Comparison of ENCODE assay signal across 9 mouse cellular contexts in the genomic region with DNA sequence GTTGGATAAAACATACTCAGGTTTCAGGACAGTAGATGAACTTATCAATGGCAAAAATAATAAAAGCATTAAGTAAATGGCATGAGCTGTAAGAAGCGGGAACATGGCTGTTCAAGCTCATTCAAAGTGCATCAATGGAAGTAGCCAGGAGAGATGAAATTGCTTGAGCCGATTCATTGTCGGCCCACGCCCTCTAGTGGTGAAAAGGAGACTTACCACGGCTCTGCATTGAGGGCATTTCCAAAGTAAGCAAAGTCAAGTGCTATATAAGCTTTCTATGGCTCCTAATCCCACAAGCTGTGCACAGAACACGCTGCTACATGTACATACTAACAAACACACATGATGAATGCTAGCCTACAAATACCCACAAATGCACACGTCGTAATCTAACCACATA. TPM values are rescaled to one million over a fixed set of nuclear protein-coding genes. Genes with fewer than 3 reads are reported as not detected.
DNase-seq lines count a peak whose midpoint lies in the region; ATAC-seq and TF ChIP-seq lines count a peak whose summit lies in the region.
"Had no signal": no experiment of that assay in that cellular context is flagged by ENCODE, and none has a peak within 500 bp of the region (broad histone marks: within the 10 kb centered on the region; RNA-seq: fewer than 3 reads in every experiment).

No protein-coding gene starts in this region.

- H3K4me1 ChIP-seq in embryonic facial prominence, embryonic 11.5 days (ENCODE audit: control insufficient read depth, insufficient read depth, low read length) = no peaks in the 10 kb centered on the region
- no peaks in the 10 kb centered on the region for H3K4me1 ChIP-seq in lung, postnatal 0 days (ENCODE audit: insufficient read depth, low read depth, low read length)

- peak; percentile 65 to 74 for DNase-seq in adrenal gland, postnatal 36 days
- peak; percentile 93 for DNase-seq in embryonic facial prominence, embryonic 11.5 days (ENCODE audit: low spot score)
- DNase-seq in heart, postnatal 10 days = peak; percentile 80 to 85
- DNase-seq in layer of hippocampus, adult 11-12 months (ENCODE audit: low spot score) = peak; percentile 90
- peak; percentile 91 for DNase-seq in lung, postnatal 0 days (ENCODE audit: low spot score)
- DNase-seq in ovary, postnatal 14 days (ENCODE audit: low spot score) = peak; percentile 72
- DNase-seq in thymus, postnatal 0 days (ENCODE audit: low spot score) = peak; percentile 70

- no peaks in the 10 kb centered on the region for H3K9me3 ChIP-seq in embryonic facial prominence, embryonic 11.5 days (replicated peaks; ENCODE audit: control insufficient read depth, low read length)
- no peaks in the 10 kb centered on the region for H3K9me3 ChIP-seq in lung, postnatal 0 days (ENCODE audit: low read length)
- H3K9me3 ChIP-seq: heart, embryonic 13.5 days had no signal

- H3K27ac ChIP-seq in embryonic facial prominence, embryonic 11.5 days (replicated peaks; ENCODE audit: low read depth, low read length) = no peak overlapping the region
- H3K27ac ChIP-seq in lung, postnatal 0 days (ENCODE audit: low read length) = no peak overlapping the region
- H3K27ac ChIP-seq: heart, embryonic 13.5 days had no signal

- no peak overlapping the region for H3K4me2 ChIP-seq in embryonic facial prominence, embryonic 11.5 days (ENCODE audit: low read depth, low read length)
- no peak overlapping the region for H3K4me2 ChIP-seq in lung, postnatal 0 days (replicated peaks; ENCODE audit: low read depth, low read length)
- H3K4me2 ChIP-seq: heart, embryonic 13.5 days had no signal

- no peaks in the 10 kb centered on the region for H3K36me3 ChIP-seq in embryonic facial prominence, embryonic 11.5 days (replicated peaks; ENCODE audit: control insufficient read depth, insufficient read depth, low read depth, low read length)
- no peaks in the 10 kb centered on the region for H3K36me3 ChIP-seq in lung, postnatal 0 days (ENCODE audit: insufficient read depth, low read length)
- H3K36me3 ChIP-seq: heart, embryonic 13.5 days had no signal

- peak; percentile 98 for TF ChIP-seq CTCF in lung, postnatal 0 days (IDR thresholded peaks at IDR 0.05)

- H3K27me3 ChIP-seq in embryonic facial prominence, embryonic 11.5 days (ENCODE audit: control insufficient read depth, insufficient read depth, low read length) = no peaks in the 10 kb centered on the region
- no peaks in the 10 kb centered on the region for H3K27me3 ChIP-seq in lung, postnatal 0 days (replicated peaks; ENCODE audit: insufficient read depth, low read length)
- H3K27me3 ChIP-seq: heart, embryonic 13.5 days had no signal

- no peak overlapping the region for H3K4me3 ChIP-seq in embryonic facial prominence, embryonic 11.5 days (ENCODE audit: low read depth, low read length)
- no peak overlapping the region for H3K4me3 ChIP-seq in lung, postnatal 0 days (ENCODE audit: low read depth, low read length)
- H3K4me3 ChIP-seq: heart, embryonic 13.5 days had no signal

- H3K9ac ChIP-seq in embryonic facial prominence, embryonic 11.5 days (replicated peaks; ENCODE audit: low read length) = no peak overlapping the region
- H3K9ac ChIP-seq in lung, postnatal 0 days (replicated peaks; ENCODE audit: low read depth) = no peak overlapping the region
- H3K9ac ChIP-seq: heart, embryonic 13.5 days had no signal

- ATAC-seq in CD4-positive, CD25-positive, alpha-beta regulatory T cell, adult 4 months = peak; percentile 81
- no peak for ATAC-seq in embryonic facial prominence, embryonic 11.5 days (replicated peaks; ENCODE audit: insufficient number of reproducible peaks, low FRiP score, low TSS enrichment, low read depth)
- peak; percentile 54 for ATAC-seq in lung, postnatal 0 days

- WGBS in embryonic facial prominence, embryonic 11.5 days = 20% methylated on average over 8 of the region's 8 CpGs
- 9% methylated on average over 8 of the region's 8 CpGs for WGBS in lung, postnatal 0 days

- no peak for TF ChIP-seq EP300 in lung, postnatal 0 days (IDR thresholded peaks at IDR 0.05)

- intact Hi-C loops in heart, postnatal 10 days (cut with DNase I) = loop anchor here (2.0 kb wide), 3 partner anchors 130 to 544 kb away; no protein-coding TSS in a partner anchor

RNA-seq across cellular contexts. Expression of gene Zfp365, which starts 53.6 kb away (rescaled TPM):
- 1 to 10 TPM; 3.6 to 5.0 TPM for polyA plus RNA-seq in CD4-positive, CD25-positive, alpha-beta regulatory T cell, adult 4 months (2017; shearing (Covaris generic))
- 1 to 10 TPM; 1.4 to 2.1 TPM for total RNA-seq in adrenal gland, postnatal 36 days (2021)
- polyA plus RNA-seq in embryonic facial prominence, embryonic 11.5 days (2014; fragmentation: Nextera tagmentation; extraction: Ambion mirVana) = 1.5 and 2.6 TPM in 2 replicates
- 1 to 10 TPM; 1.2 to 1.3 TPM for total RNA-seq in heart, postnatal 10 days (2021)
- polyA plus RNA-seq in lung, postnatal 0 days (2015; fragmentation: Nextera tagmentation; extraction: Ambion mirVana) = 2.5 and 2.6 TPM in 2 replicates
- polyA plus RNA-seq in thymus, postnatal 0 days (2015; fragmentation: Nextera tagmentation; extraction: Ambion mirVana) = 0.90 and 1.0 TPM in 2 replicates
